Mouse (Mus musculus): ENCODE data around the gene Cubn. TPM values are rescaled to one million over a fixed set of nuclear protein-coding genes. Genes with fewer than 3 reads are reported as not detected.

Gene Cubn
- total and polyA plus RNA-seq, 3 experiments: 0.03 to 0.09 (median 0.04) TPM

- no peaks in the 10 kb centered on the region for H3K27me3 ChIP-seq (replicated peaks)
- no peak overlapping the region for H3K9ac ChIP-seq (ENCODE audit: insufficient read depth, low read depth)
- H3K79me2 ChIP-seq (replicated peaks; ENCODE audit: control insufficient read depth, extremely low read depth, insufficient read depth, poor library complexity, severe bottlenecking): no peaks in the 10 kb centered on the region
- no peak overlapping the region for H3K4me2 ChIP-seq (ENCODE audit: insufficient read depth, low read depth, poor library complexity, severe bottlenecking)
- DNase-seq (ENCODE audit: extremely low read depth): peak; percentile 79
- dilution Hi-C loops (cut with MboI; ENCODE audit: extremely low pct_ligation_motif_present, extremely low pct_unique_long_range_greater_than_20kb, low sequenced_read_pairs) (no loop called here), in situ Hi-C loops (cut with MboI; ENCODE audit: low pct_ligation_motif_present, low pct_unique_long_range_greater_than_20kb, low sequenced_read_pairs) (loop anchor here (10.0 kb wide), 1 partner anchor 165 kb away; the partner anchor contains the start of gene Vim)
- no peak overlapping the region for H3K27ac ChIP-seq (ENCODE audit: insufficient read depth, low read depth)
- peaks cover 16 to 45% of the 10 kb centered on the region in 2 experiments for H3K4me1 ChIP-seq (ENCODE audit: control insufficient read depth in 1 of 2, insufficient read depth in 2 of 2)
- H3K9me3 ChIP-seq (replicated peaks; ENCODE audit: low read length): no peaks in the 10 kb centered on the region
- H3K4me3 ChIP-seq (replicated peaks in 1 of 3; ENCODE audit: low read depth in 2 of 3, low read length in 2 of 3, poor library complexity in 1 of 3): no peak overlapping the region
- H3K36me3 ChIP-seq (replicated peaks in 1 of 2; ENCODE audit: control insufficient read depth in 1 of 2, insufficient read depth in 1 of 2, low read length in 1 of 2): no peaks in the 10 kb centered on the region
- peak; percentile 57 for TF ChIP-seq JUN (IDR thresholded peaks at IDR 0.05; ENCODE audit: insufficient read depth, low read depth, low read length)
- no peak for TF ChIP-seq RCOR1 (conservative IDR thresholded peaks at IDR 0.05; ENCODE audit: low read depth, low read length)
- TF ChIP-seq JUND (conservative IDR thresholded peaks at IDR 0.05; ENCODE audit: low read depth, low read length): peak; percentile 88
- no peak for TF ChIP-seq POLR2AphosphoS2 (IDR thresholded peaks at IDR 0.05; ENCODE audit: low read depth, low read length)
- TF ChIP-seq MXI1 (IDR thresholded peaks at IDR 0.05; ENCODE audit: low read depth, low read length): 0 out of 2 replicates have a peak, but pooled peaks have one; percentile 33
- peak; percentile 38; the same call in 1 of the 2 replicates for TF ChIP-seq IRF4 (IDR thresholded peaks at IDR 0.05; ENCODE audit: low read depth, low read length)
- peak; percentile 76 for TF ChIP-seq BHLHE40 (IDR thresholded peaks at IDR 0.05; ENCODE audit: low read depth, low read length)
- peak; percentile 83 for TF ChIP-seq ZNF384 (IDR thresholded peaks at IDR 0.05; ENCODE audit: low read depth, low read length)
- peak; percentile 95 for TF ChIP-seq ETS1 (conservative IDR thresholded peaks at IDR 0.05; ENCODE audit: low read depth, low read length)
These were observed 81.7 kb downstream of the Cubn start for GRCm38 (mm10) chr2:13409767-13410519.

GRCm38 (mm10) chr2:13408333-13408732, 83.3 kb downstream of the Cubn start:
- H3K27ac ChIP-seq (ENCODE audit: insufficient read depth, low read depth): no peak overlapping the region
- no peak overlapping the region for H3K9ac ChIP-seq (ENCODE audit: insufficient read depth, low read depth)
- no peaks in the 10 kb centered on the region for H3K36me3 ChIP-seq (replicated peaks in 1 of 2; ENCODE audit: control insufficient read depth in 1 of 2, insufficient read depth in 1 of 2, low read length in 1 of 2)
- H3K27me3 ChIP-seq (replicated peaks): no peaks in the 10 kb centered on the region
- H3K4me3 ChIP-seq (replicated peaks in 1 of 3; ENCODE audit: low read depth in 2 of 3, low read length in 2 of 3, poor library complexity in 1 of 3): no peak overlapping the region
- dilution Hi-C loops (cut with MboI; ENCODE audit: extremely low pct_ligation_motif_present, extremely low pct_unique_long_range_greater_than_20kb, low sequenced_read_pairs) (no loop called here), in situ Hi-C loops (cut with MboI; ENCODE audit: low pct_ligation_motif_present, low pct_unique_long_range_greater_than_20kb, low sequenced_read_pairs) (loop anchor here (10.0 kb wide), 1 partner anchor 166 kb away; the partner anchor contains the start of gene Vim)
- no peaks in the 10 kb centered on the region for H3K79me2 ChIP-seq (replicated peaks; ENCODE audit: control insufficient read depth, extremely low read depth, insufficient read depth, poor library complexity, severe bottlenecking)
- H3K4me1 ChIP-seq (ENCODE audit: control insufficient read depth in 1 of 2, insufficient read depth in 2 of 2): peaks cover 12 to 31% of the 10 kb centered on the region in 2 experiments
- H3K9me3 ChIP-seq (replicated peaks; ENCODE audit: low read length): no peaks in the 10 kb centered on the region
- no peak overlapping the region for H3K4me2 ChIP-seq (ENCODE audit: insufficient read depth, low read depth, poor library complexity, severe bottlenecking)
- TF ChIP-seq MXI1 (IDR thresholded peaks at IDR 0.05; ENCODE audit: low read depth, low read length) (no peak), CHD1 (IDR thresholded peaks at IDR 0.05; ENCODE audit: low read depth, low read length) (no peak), EP300 (IDR thresholded peaks at IDR 0.05; ENCODE audit: low read length) (no peak), SMC3 (IDR thresholded peaks at IDR 0.05; ENCODE audit: low read depth, low read length) (no peak), NRF1 (IDR thresholded peaks at IDR 0.05; ENCODE audit: low read depth, low read length) (no peak), SIN3A (IDR thresholded peaks at IDR 0.05; ENCODE audit: low read length) (no peak), PAX5 (IDR thresholded peaks at IDR 0.05; ENCODE audit: low read length) (no peak), GABPA (IDR thresholded peaks at IDR 0.05; ENCODE audit: insufficient replicate concordance, low read depth, low read length) (no peak), ZC3H11A (IDR thresholded peaks at IDR 0.05; ENCODE audit: low read depth, low read length) (no peak), TCF12 (IDR thresholded peaks at IDR 0.05; ENCODE audit: low read depth, low read length) (no peak)
- no peak for DNase-seq (ENCODE audit: extremely low read depth)
